Mouse (Mus musculus) regulatory T cell (primary cell): ENCODE data around the gene Chchd1.

Experiments
- in situ Hi-C: fragments of 300-600 bp; cut with MboI, MseI; formaldehyde crosslinking; loops from one replicate; pipeline ENCODE4 v1.15.1; 2025; ENCODE audit warnings: high pct_unique_total_duplicates

The Chchd1 gene

DNA sequence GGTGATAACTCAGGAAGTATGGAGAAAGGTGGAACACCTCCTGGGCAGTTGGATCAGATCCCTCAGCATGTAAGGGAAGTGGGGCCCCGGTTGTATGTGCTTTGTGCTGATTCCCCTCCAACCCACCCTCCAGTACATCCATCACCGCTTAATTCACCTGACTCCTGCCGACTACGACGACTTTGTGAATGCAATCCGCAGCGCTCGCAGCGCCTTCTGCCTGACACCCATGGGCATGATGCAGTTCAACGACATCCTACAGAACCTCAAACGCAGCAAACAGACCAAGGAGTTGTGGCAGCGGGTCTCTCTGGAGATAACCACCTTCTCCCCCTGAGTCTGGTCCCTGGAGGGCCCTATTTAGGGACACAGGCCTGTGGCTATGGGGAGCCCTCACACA, 20.2 kb downstream of the Chchd1 start:
- in situ Hi-C loops, result no loop called here

GRCm38 (mm10) chr14:20724043-20724442, 21.2 kb downstream of the Chchd1 start:
- in situ Hi-C loops, result no loop called here

- in situ Hi-C loops, result no loop called here
Measured at GRCm38 (mm10) chr14:20725660-20726339, 23.0 kb downstream of the Chchd1 start.

GRCm38 (mm10) chr14:20729871-20730270, 27.1 kb downstream of the Chchd1 start:
- in situ Hi-C loops, result no loop called here

DNA sequence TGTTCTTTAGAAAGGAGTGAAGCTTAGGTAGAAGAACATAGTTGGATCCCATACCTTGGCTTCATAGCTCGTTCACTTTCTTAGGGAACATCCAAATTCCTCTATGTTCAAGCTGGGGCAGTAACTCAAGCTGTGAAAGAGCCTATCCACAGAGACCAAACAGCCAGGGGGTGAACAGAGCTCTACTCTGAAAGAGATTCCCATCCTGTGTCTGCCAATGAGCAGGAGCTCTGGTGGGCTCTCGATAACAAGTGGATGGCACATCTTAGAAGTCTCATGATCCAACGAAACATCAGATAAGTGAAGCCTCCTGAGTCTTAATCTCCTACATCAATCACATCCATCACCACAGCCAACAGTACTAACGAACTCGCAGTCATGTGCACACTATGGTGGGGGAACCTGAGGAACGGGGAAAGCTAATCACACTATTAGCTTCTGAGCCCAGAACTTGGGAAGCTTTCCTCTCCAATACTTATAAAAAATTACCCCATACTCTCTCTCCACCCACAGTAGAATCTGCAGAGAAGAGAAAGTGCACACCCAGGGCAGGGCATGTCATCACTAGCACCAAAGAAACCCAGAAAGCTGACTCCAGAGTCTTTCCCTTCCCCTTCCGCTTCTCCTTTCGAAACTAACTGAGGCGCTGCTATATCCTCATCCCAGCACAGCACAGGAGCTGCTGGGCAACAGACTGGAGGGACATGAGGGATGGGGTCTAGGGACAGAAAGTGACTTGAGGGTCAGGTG, 28.2 kb downstream of the Chchd1 start:
- in situ Hi-C loops, result no loop called here

DNA sequence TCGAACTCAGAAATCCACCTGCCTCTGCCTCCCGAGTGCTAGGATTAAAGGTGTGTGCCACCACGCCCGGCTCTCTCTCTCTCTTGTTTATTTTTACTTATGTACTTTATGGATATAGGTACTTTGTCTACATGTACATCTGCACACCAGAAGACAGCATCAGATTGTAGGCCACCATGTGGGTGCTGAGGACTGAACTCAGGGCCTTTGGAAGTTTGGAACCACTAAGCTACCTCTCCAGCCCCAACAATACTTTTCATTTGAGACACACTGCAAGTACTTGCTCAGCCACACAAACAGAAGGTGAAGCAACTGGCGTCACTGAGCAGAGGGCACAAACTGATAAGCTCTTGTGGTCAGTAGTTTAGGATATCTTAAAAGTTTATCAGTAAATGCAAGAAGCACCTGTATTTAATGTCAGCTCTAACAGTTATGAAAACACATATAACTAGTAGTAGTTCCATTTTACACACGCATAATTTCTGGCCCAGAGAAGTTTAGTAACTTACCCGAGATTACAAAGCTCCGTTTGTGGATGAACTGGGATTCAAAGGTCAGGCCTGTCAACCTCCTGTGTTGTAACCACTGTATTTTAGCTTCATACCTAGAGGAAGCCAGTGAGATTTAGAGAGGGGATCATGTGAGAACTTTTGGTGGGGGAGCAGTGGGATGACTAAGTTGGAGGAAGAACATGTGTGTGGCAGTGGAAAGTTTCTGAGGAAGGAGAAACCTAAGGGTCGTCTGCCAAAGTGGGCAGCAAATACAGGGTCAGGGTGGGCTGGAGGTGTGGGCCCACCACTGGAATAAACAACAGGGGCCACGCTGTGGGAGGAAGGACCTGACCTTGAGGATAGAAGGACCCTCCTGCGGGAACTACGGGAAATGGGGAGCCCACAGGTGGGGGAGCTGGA, 30.5 kb downstream of the Chchd1 start:
- in situ Hi-C loops, result no loop called here

- in situ Hi-C loops, result no loop called here
Measured at GRCm38 (mm10) chr14:20733952-20734774, 31.4 kb downstream of the Chchd1 start, which contains the start of gene Ndst2. TSS of gene Ndst2 (minus strand) at chr14:20734562.

DNA sequence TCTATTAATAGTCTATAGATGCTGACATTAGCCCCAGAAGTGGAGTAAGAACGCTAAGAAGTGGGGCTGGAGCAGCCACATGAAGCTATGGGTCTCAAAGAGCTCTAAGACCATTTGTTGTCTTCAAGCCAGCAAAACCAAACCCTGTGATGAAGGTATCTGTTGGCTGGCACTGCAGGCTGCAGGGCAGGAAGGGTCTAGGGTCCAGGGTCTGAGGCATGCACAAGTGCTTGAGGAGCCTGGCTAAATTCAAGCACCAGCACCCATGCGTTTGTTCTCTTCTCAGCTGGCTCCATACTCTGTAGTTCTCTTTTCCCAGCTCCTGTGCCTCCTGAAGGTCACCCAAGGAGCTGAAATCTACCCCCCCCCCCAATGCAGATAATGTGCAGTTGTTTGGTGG, 32.2 kb downstream of the Chchd1 start:
- in situ Hi-C loops, result no loop called here

GRCm38 (mm10) chr14:20735892-20736390, 33.1 kb downstream of the Chchd1 start:
- in situ Hi-C loops, result no loop called here

GRCm38 (mm10) chr14:20737306-20737705, 34.5 kb downstream of the Chchd1 start:
- in situ Hi-C loops, result no loop called here

DNA sequence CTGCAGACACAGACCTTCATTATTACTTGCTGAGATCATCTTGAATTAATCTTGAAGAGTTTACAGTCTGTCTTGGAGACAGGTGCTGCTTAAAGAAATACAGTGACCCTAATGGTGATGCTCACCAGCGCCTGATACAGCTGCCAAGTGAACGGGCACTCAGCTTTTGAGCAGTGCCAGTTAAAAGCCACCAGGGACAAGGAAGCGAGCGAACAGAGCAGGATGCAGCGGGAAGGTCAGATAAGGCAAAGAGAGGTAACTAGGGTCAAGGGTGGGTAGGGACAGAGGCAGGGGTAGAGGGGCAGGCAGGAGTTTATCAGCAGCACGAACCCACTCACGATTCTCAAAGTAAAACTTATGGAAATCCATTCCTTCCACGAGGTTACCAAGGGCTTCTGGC, 35.7 kb downstream of the Chchd1 start:
- in situ Hi-C loops, result no loop called here

DNA sequence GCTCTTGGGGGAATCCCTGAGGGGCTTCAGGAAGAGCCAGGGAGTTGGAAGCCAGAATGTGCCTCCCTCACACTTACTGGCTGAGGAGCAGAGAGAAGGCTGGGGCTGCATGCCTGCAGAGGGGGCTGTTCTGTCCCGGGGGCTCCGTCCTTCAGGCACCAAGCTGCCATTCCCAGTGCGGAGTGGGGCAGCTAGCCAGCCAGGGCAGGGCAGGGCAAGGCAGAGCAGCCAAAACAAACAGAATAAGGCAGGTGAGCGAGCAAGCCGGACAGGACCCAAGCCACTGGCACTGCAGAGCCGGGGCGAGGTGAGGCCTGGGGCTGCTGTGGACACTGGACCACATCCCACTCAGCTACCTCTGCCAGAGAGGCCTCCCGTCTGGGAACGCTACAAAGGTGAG, 38.5 kb downstream of the Chchd1 start:
- in situ Hi-C loops, result no loop called here

DNA sequence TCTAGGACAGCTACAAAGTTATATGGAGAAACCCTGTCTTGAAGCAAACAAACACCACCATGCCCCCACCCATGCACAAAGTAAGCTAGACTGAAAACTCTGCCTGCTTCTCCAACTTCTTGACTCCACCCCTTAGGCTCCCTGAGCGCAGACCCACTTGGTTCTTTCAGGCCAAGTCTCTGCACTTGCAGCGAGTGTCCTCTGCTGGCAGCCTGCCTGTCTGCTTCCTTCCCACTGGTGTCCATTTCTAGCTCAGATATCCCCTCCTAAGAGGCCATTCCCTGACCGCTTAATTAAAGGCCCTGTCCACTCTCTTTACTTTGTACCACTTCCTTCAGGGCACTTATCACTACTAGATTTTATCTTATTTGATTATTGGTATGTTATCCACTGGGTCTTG, 40.8 kb downstream of the Chchd1 start:
- in situ Hi-C loops, result no loop called here

- in situ Hi-C loops, result no loop called here
Measured at GRCm38 (mm10) chr14:20746935-20747334, 44.1 kb downstream of the Chchd1 start.

- in situ Hi-C loops, result no loop called here
Measured at GRCm38 (mm10) chr14:20748388-20748787, 45.6 kb downstream of the Chchd1 start.

DNA sequence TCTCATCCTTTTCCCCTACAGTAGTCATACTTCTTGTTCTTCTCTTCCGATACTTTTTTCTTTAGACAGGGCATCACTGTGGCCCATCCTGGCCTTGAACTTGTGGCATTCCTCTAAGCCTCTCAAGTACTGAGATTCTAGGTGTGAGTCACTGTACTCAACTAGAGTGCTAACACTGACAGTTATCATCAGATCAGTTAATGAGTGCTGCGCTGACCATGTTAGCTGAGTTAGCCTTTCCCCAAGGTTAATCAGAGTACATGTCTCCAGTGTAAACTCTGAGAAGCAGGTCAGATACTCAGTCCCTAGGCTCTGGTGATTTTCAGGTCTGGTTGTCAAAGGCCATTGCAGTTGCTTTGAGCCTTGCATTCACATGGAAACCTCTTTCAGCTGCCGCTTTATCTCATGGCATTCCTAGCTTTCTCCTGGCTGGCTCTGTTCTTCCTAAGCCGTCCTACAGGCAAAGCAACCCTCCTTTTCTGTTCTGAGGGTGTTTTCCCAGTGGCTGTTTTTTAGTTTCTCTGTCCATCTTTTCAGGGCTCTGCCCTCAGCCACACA, 46.8 kb downstream of the Chchd1 start:
- in situ Hi-C loops, result loop anchor here (10.0 kb wide), 1 partner anchor 975 kb away; no protein-coding TSS in a partner anchor

DNA sequence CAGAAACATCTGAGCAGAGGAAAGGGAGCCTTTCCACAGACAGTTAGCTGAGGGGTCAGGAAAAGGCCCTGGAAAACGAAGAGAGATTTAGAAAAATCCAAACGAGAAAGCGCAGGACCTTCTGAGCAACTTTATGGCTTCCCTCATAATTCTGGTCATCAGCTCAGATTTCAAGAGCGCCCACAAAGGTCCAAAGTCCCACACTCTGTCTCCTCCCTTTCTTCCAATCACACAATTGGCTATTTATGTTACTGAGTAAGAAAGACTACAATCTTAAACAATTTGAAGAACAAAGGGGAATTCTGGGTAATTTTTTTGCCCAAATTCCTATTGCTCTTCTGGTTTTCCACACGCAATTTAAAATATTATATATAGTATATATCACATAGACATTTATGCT, 47.7 kb downstream of the Chchd1 start:
- in situ Hi-C loops, result loop anchor here (10.0 kb wide), 1 partner anchor 974 kb away; no protein-coding TSS in a partner anchor

- in situ Hi-C loops, result loop anchor here (10.0 kb wide), 1 partner anchor 971 kb away; no protein-coding TSS in a partner anchor
Measured at GRCm38 (mm10) chr14:20753792-20754191, 51.0 kb downstream of the Chchd1 start.
